Mouse (Mus musculus) right cerebral cortex, postnatal 10 days (tissue): ENCODE measurements at regions not wholly inside any gene's neighbourhood (a gene's known extent, or its start where the extent isn't known, plus 50 kb on each side); places are given as distances from the start of the nearest gene placed in this dataset.
A peak's percentile ranks its signal among the peaks of the same experiment; 100 is the strongest.

ENCODE experiments used
- DNase-seq, 2 experiments: peaks; one replicate each; pipeline ENCODE4 v3.0.0; 2021; ENCODE audit warnings: low spot score in 2 of 2

GRCm38 (mm10) chr7:70767697-70768096 is 401.2 kb upstream of the Nr2f2 start:
- no peak for DNase-seq

- no peak for DNase-seq
Measured at GRCm38 (mm10) chr7:70756676-70757075, 390.1 kb upstream of the Nr2f2 start.

GRCm38 (mm10) chr7:70754826-70755225 is 388.3 kb upstream of the Nr2f2 start:
- DNase-seq = no peak

- DNase-seq = no peak
Measured at GRCm38 (mm10) chr7:70752802-70753218, 386.3 kb upstream of the Nr2f2 start.

- DNase-seq = no peak
Measured at GRCm38 (mm10) chr7:70748884-70749283, 382.3 kb upstream of the Nr2f2 start.

GRCm38 (mm10) chr7:70748345-70748744 is 381.8 kb upstream of the Nr2f2 start:
- DNase-seq = no peak

GRCm38 (mm10) chr7:70744296-70744695 is 377.8 kb upstream of the Nr2f2 start:
- DNase-seq = no peak

- no peak for DNase-seq
Measured at GRCm38 (mm10) chr7:70735591-70735990, 369.1 kb upstream of the Nr2f2 start.

- no peak for DNase-seq
Measured at GRCm38 (mm10) chr7:70733501-70733900, 367.0 kb upstream of the Nr2f2 start.

GRCm38 (mm10) chr7:70729896-70730295 is 363.4 kb upstream of the Nr2f2 start:
- no peak for DNase-seq

- peak; percentile 34 to 46 for DNase-seq
Measured at GRCm38 (mm10) chr7:70718149-70718765, 351.7 kb upstream of the Nr2f2 start.

- DNase-seq = no peak
Measured at GRCm38 (mm10) chr7:70717608-70718007, 351.1 kb upstream of the Nr2f2 start.

- DNase-seq = no peak
Measured at GRCm38 (mm10) chr7:70716811-70717458, 350.4 kb upstream of the Nr2f2 start.

- DNase-seq = peak; percentile 74 to 86
Measured at GRCm38 (mm10) chr7:70712141-70712540, 345.6 kb upstream of the Nr2f2 start.

GRCm38 (mm10) chr7:70706281-70706680 is 339.7 kb upstream of the Nr2f2 start:
- no peak for DNase-seq

- no peak for DNase-seq
Measured at GRCm38 (mm10) chr7:70703784-70704183, 337.2 kb upstream of the Nr2f2 start.

GRCm38 (mm10) chr7:70700461-70700860 is 333.9 kb upstream of the Nr2f2 start:
- no peak for DNase-seq

- DNase-seq = no peak
Measured at GRCm38 (mm10) chr7:70699391-70699790, 332.9 kb upstream of the Nr2f2 start.

GRCm38 (mm10) chr7:70698986-70699385 is 332.5 kb upstream of the Nr2f2 start:
- no peak for DNase-seq

- DNase-seq = no peak
Measured at GRCm38 (mm10) chr7:70692160-70692559, 325.6 kb upstream of the Nr2f2 start.

- no peak for DNase-seq
Measured at GRCm38 (mm10) chr7:70690845-70691244, 324.3 kb upstream of the Nr2f2 start.

GRCm38 (mm10) chr7:70669065-70669464 is 302.5 kb upstream of the Nr2f2 start:
- DNase-seq = no peak

GRCm38 (mm10) chr7:70660162-70660561 is 293.6 kb upstream of the Nr2f2 start:
- DNase-seq = peak; percentile 53 to 57
